Mouse (Mus musculus) kidney, adult 2 months (tissue): Measurements from ENCODE around the gene Cdc42ep2.

Source experiments
- CTCF ChIP-seq: fragments of 200-500 bp; conservative IDR thresholded peaks from 2 replicates; pipeline ENCODE4 v1.5.1; 2011; ENCODE audit warnings: low read depth, mild to moderate bottlenecking, control low read depth, low read length, moderate library complexity, mixed read lengths; ENCODE audit not compliant: insufficient read depth, insufficient read length
- POLR2A ChIP-seq: fragments of 200-500 bp; IDR thresholded peaks from one replicate; pipeline ENCODE4 v1.6.1; 2011; ENCODE audit warnings: low read depth, low read length, control low read depth

DNA sequence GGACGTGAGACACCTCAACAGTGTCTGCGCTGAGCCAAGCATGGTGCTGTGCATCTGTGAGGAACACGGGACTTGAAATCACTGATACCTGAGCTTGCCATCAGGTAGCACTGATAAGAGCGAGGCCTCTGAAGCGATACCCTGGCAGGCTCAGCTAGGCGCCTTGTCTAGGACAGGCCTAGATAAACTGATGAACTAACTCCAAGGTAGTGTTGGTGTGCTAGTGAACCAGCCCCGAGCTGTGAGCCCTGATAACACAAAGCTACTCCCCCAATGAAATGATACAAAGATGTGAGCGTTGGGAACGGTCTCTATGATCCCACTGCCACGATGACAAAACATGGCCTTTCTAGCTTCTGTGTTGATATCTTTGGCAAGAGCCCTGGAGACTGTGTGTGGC, 43.0 kb upstream of the Cdc42ep2 start:
- TF ChIP-seq CTCF = no peak
- no peak for TF ChIP-seq POLR2A
